In genomic region chr1:111139904-111140303, GRCm38 (mm10) we compare ENCODE assay signal across 28 mouse cellular contexts.
"Had no signal": no experiment of that assay in that cellular context is flagged by ENCODE, and none has a peak within 500 bp of the region (broad histone marks: within the 10 kb centered on the region; RNA-seq: fewer than 3 reads in every experiment).

No protein-coding gene starts in this region.

- ATAC-seq: forebrain, embryonic 13.5 days; forebrain, embryonic 14.5 days; forebrain, embryonic 15.5 days; forebrain, embryonic 16.5 days; forebrain, postnatal 0 days had no signal

- H3K27me3 ChIP-seq: embryonic facial prominence, embryonic 12.5 days; embryonic facial prominence, embryonic 13.5 days; embryonic facial prominence, embryonic 15.5 days; forebrain, embryonic 12.5 days; forebrain, embryonic 13.5 days; forebrain, embryonic 15.5 days had no signal

- H3K4me3 ChIP-seq: embryonic facial prominence, embryonic 10.5 days; embryonic facial prominence, embryonic 12.5 days; embryonic facial prominence, embryonic 13.5 days; embryonic facial prominence, embryonic 15.5 days; erythroblast, embryonic 14.5 days; forebrain, embryonic 10.5 days; forebrain, embryonic 12.5 days; forebrain, embryonic 13.5 days; forebrain, embryonic 15.5 days; gastrocnemius, adult 2 months; heart, adult 2 months; heart, embryonic 10.5 days had no signal

- DNase-seq: cerebellum, adult 9-10 months; cerebellum, adult 9-11 months; cerebellum, postnatal 10 days; cerebellum, postnatal 14 days; cerebellum, postnatal 25 days; cerebellum, postnatal 36 days; embryo, embryonic 11 days; forebrain, postnatal 0 days; gastrocnemius, adult 2 months; gastrocnemius, postnatal 10 days; gastrocnemius, postnatal 14 days; gastrocnemius, postnatal 25 days; gastrocnemius, postnatal 36 days; heart, adult 11 months; heart, adult 18-20 months; heart, adult 2 months had no signal

- H3K9me3 ChIP-seq: embryonic facial prominence, embryonic 10.5 days; embryonic facial prominence, embryonic 12.5 days; embryonic facial prominence, embryonic 13.5 days; embryonic facial prominence, embryonic 15.5 days; forebrain, embryonic 10.5 days; forebrain, embryonic 12.5 days; forebrain, embryonic 13.5 days; forebrain, embryonic 15.5 days; heart, embryonic 10.5 days had no signal

- H3K4me1 ChIP-seq: embryonic facial prominence, embryonic 10.5 days; embryonic facial prominence, embryonic 12.5 days; embryonic facial prominence, embryonic 13.5 days; embryonic facial prominence, embryonic 15.5 days; forebrain, embryonic 10.5 days; forebrain, embryonic 12.5 days; forebrain, embryonic 13.5 days; forebrain, embryonic 15.5 days; heart, embryonic 10.5 days had no signal

- H3K9ac ChIP-seq: embryonic facial prominence, embryonic 12.5 days; embryonic facial prominence, embryonic 13.5 days; embryonic facial prominence, embryonic 15.5 days; forebrain, embryonic 12.5 days; forebrain, embryonic 13.5 days; forebrain, embryonic 15.5 days; forebrain, postnatal 0 days had no signal

- H3K36me3 ChIP-seq: embryonic facial prominence, embryonic 10.5 days; embryonic facial prominence, embryonic 12.5 days; embryonic facial prominence, embryonic 13.5 days; embryonic facial prominence, embryonic 15.5 days; forebrain, embryonic 10.5 days; forebrain, embryonic 12.5 days; forebrain, embryonic 15.5 days; heart, embryonic 10.5 days had no signal

- H3K27ac ChIP-seq: embryonic facial prominence, embryonic 10.5 days; embryonic facial prominence, embryonic 12.5 days; embryonic facial prominence, embryonic 13.5 days; embryonic facial prominence, embryonic 15.5 days; forebrain, embryonic 10.5 days; forebrain, embryonic 12.5 days; forebrain, embryonic 13.5 days; forebrain, embryonic 15.5 days; gastrocnemius, adult 2 months; heart, adult 2 months; heart, embryonic 10.5 days had no signal
